Mouse (Mus musculus) cerebellum, adult 2 months (tissue): ENCODE measurements around the gene Ypel4. TPM values are rescaled to one million over a fixed set of nuclear protein-coding genes. Genes with fewer than 3 reads are reported as not detected.

Experiments
- DNase-seq, 2 experiments: peaks; one replicate each; pipeline ENCODE4 v3.0.0; 2021
- H3K27ac ChIP-seq: fragments of 200-500 bp; 2 replicates; pipeline ENCODE4 v1.5.1; 2012; ENCODE audit warnings: low read length, control low read depth, inconsistent platforms; ENCODE audit not compliant: insufficient read depth
- H3K27me3 ChIP-seq: fragments of 200-500 bp; 2 replicates; pipeline ENCODE4 v1.6.1; 2012; ENCODE audit warnings: inconsistent platforms, mild to moderate bottlenecking, low read length, moderate library complexity; ENCODE audit not compliant: control insufficient read depth, insufficient read depth
- H3K4me1 ChIP-seq: fragments of 200-500 bp; 2 replicates; pipeline ENCODE4 v1.6.1; 2011; ENCODE audit warnings: low read length; ENCODE audit not compliant: control insufficient read depth, insufficient read depth
- H3K4me3 ChIP-seq: fragments of 200-500 bp; replicated peaks from 2 replicates; pipeline ENCODE3; 2011; ENCODE audit warnings: mild to moderate bottlenecking, low read depth, low read length, control low read depth; ENCODE audit not compliant: insufficient read depth
- CTCF ChIP-seq: fragments of 200-500 bp; IDR thresholded peaks from 2 replicates; pipeline ENCODE4 v1.5.1; 2011; ENCODE audit warnings: low read depth, mild to moderate bottlenecking, control low read depth, low read length, moderate library complexity, borderline replicate concordance; ENCODE audit not compliant: insufficient read depth
- POLR2A ChIP-seq: fragments of 200-500 bp; IDR thresholded peaks from 2 replicates; pipeline ENCODE4 v1.6.1; 2011; ENCODE audit warnings: low read length, control low read depth, borderline replicate concordance; ENCODE audit not compliant: insufficient read depth
- WGBS: fragments of 180-500 bp; shearing (Covaris S2); methylation state at CpG from one replicate; pipeline ENCODE4 v1.1.7; 2018; 5-methylcytosine and 5-hydroxymethylcytosine counted together
- polyA plus RNA-seq: library from polyadenylated mRNA; depleted of rRNA; stranded (reverse); fragments of >200 nt; gene quantifications from 2 replicates; pipeline ENCODE4 v1.2.3, GENCODE M21; 2012

Gene Ypel4
- polyA plus RNA-seq, 1 experiment = 164 TPM

- H3K27me3 ChIP-seq = no peaks in the 10 kb centered on the region
- DNase-seq = peak; percentile 35 to 38
- TF ChIP-seq CTCF (no peak), POLR2A (no peak)
- 47% methylated on average over 5 of the region's 5 CpGs for WGBS
- peaks cover 15% of the 10 kb centered on the region; the same call in 1 of the 2 replicates for H3K4me1 ChIP-seq
- H3K4me3 ChIP-seq = no peak overlapping the region
- no peak overlapping the region for H3K27ac ChIP-seq
Observed at GRCm38 (mm10) chr2:84741841-84742450, 8.1 kb downstream of the Ypel4 start.

- 5% methylated on average over 26 of the region's 26 CpGs for WGBS
- Histone ChIP-seq H3K4me1 (peaks cover 9% of the 10 kb centered on the region; the same call in 1 of the 2 replicates), H3K4me3 (peak overlapping the region; percentile 81), H3K27me3 (no peaks in the 10 kb centered on the region), H3K27ac (no peak overlapping the region)
- TF ChIP-seq POLR2A (0 out of 2 replicates have a peak, but pooled peaks have one; percentile 12), CTCF (no peak)
- peak; percentile 29 to 44 for DNase-seq
Observed at GRCm38 (mm10) chr2:84742451-84743283, 8.8 kb downstream of the Ypel4 start.

- WGBS = 1% methylated on average over 23 of the region's 25 CpGs
- H3K27me3 ChIP-seq = no peaks in the 10 kb centered on the region
- H3K4me3 ChIP-seq = peak within 1 kb of the TSS; percentile 81
- TF ChIP-seq CTCF = no peak
- TF ChIP-seq POLR2A = peak; percentile 35; the same call in 1 of the 2 replicates
- H3K27ac ChIP-seq = peak within 1 kb of the TSS; percentile 47; the same call in 1 of the 2 replicates
- peak; percentile 73 to 77 for DNase-seq
- peaks cover 9% of the 10 kb centered on the region; the same call in 1 of the 2 replicates for H3K4me1 ChIP-seq
Observed at GRCm38 (mm10) chr2:84743561-84743960, 9.7 kb downstream of the Ypel4 start, which contains the start of gene Gm19426. Gene Gm19426 (minus strand): TSS chr2:84743655.

GRCm38 (mm10) chr2:84744126-84744525 lies 10.3 kb downstream of the Ypel4 start:
- H3K27me3 ChIP-seq = no peaks in the 10 kb centered on the region
- peak overlapping the region; percentile 81 for H3K4me3 ChIP-seq
- WGBS = 5% methylated on average over 10 of the region's 10 CpGs
- no peak for DNase-seq
- no peak for TF ChIP-seq CTCF
- no peak for TF ChIP-seq POLR2A
- H3K4me1 ChIP-seq = peaks cover 9% of the 10 kb centered on the region; the same call in 1 of the 2 replicates
- H3K27ac ChIP-seq = no peak overlapping the region

GRCm38 (mm10) chr2:84750115-84750514 lies 16.3 kb downstream of the Ypel4 start:
- DNase-seq = no peak
- 51% methylated on average over 6 of the region's 6 CpGs for WGBS
- Histone ChIP-seq H3K27me3 (no peaks in the 10 kb centered on the region), H3K4me3 (no peak overlapping the region), H3K27ac (no peak overlapping the region), H3K4me1 (no peaks in the 10 kb centered on the region)
- TF ChIP-seq POLR2A = no peak
- no peak for TF ChIP-seq CTCF

- Histone ChIP-seq H3K27me3 (no peaks in the 10 kb centered on the region), H3K4me3 (no peak overlapping the region), H3K27ac (no peak overlapping the region), H3K4me1 (no peaks in the 10 kb centered on the region)
- TF ChIP-seq CTCF = no peak
- TF ChIP-seq POLR2A = no peak
- DNase-seq = no peak
- 92% methylated on average over 5 of the region's 5 CpGs for WGBS
Observed at GRCm38 (mm10) chr2:84756245-84756644, 22.4 kb downstream of the Ypel4 start.

GRCm38 (mm10) chr2:84757026-84757682 lies 23.3 kb downstream of the Ypel4 start:
- Histone ChIP-seq H3K4me1 (no peaks in the 10 kb centered on the region), H3K4me3 (no peak overlapping the region), H3K27ac (no peak overlapping the region), H3K27me3 (no peaks in the 10 kb centered on the region)
- no peak for TF ChIP-seq POLR2A
- no peak for TF ChIP-seq CTCF
- no peak for DNase-seq
- 42% methylated on average over 7 of the region's 7 CpGs for WGBS
